In genomic region chr7:101837606-101838471, GRCm38 (mm10) we compare ENCODE assay signal across 7 mouse cellular contexts. TPM values are rescaled to one million over a fixed set of nuclear protein-coding genes. Genes with fewer than 3 reads are reported as not detected.
A peak's percentile ranks its signal among the peaks of the same experiment; 100 is the strongest.
DNase-seq lines count a peak whose midpoint lies in the region; ATAC-seq lines count a peak whose summit lies in the region.

TSS of gene Inppl1 (minus strand) at chr7:101838229.

- DNase-seq in adrenal gland, adult (ENCODE audit: inconsistent age in 2 of 2, low spot score in 1 of 2), result peak; percentile 94 to 98
- DNase-seq in embryo, embryonic 10 days (ENCODE audit: low spot score), result peak; percentile 88
- peak; percentile 92 for DNase-seq in gastrocnemius, postnatal 25 days
- peak; percentile 57 to 67 for DNase-seq in left cerebral cortex, postnatal 14 days (ENCODE audit: low spot score in 2 of 2)
- DNase-seq in right cerebral cortex, postnatal 4 days, result peak; percentile 58

- intact Hi-C loops in left cerebral cortex, postnatal 14 days (cut with DNase I), result loop anchor here (5.0 kb wide), 1 partner anchor 161 kb away; no protein-coding TSS in a partner anchor

- peak; percentile 37 for ATAC-seq in inflammation-experienced regulatory T-cells, adult 6 months
- peak; percentile 31; the same call in 1 of the 2 replicates for ATAC-seq in megakaryocyte-erythroid progenitor cell, adult 5-6 weeks (replicated peaks; ENCODE audit: low FRiP score, low TSS enrichment, poor library complexity, severe bottlenecking)

RNA-seq across cellular contexts. Expression of gene Inppl1, which starts in this region (rescaled TPM):
- total RNA-seq in gastrocnemius, postnatal 25 days (2021), result 10 to 100 TPM; 79.7 to 88.0 TPM
- polyA plus RNA-seq in inflammation-experienced regulatory T-cells, adult 6 months (2017; shearing (Covaris generic)), result 1 to 10 TPM; 2.2 to 5.1 (median 4.0) TPM
- total RNA-seq in left cerebral cortex, postnatal 14 days (2021), result 10 to 100 TPM; 23.0 to 27.3 TPM
- total RNA-seq in megakaryocyte-erythroid progenitor cell, adult 5-6 weeks (2014; fragmentation: Nextera tagmentation), result 2.1 and 4.6 TPM in 2 replicates
- total RNA-seq in megakaryocyte-erythroid progenitor cell, adult 5-6 weeks (2017), result 3.5 and 10.2 TPM in 2 replicates

Comparison
In these comparisons a context has a peak if more than half of its experiments do, and no peak if none do; other contexts are left out.
1. Peak in every context shown above with its lines: DNase-seq and ATAC-seq.